Mouse (Mus musculus): Measurements from ENCODE around the gene Hes7. TPM values are rescaled to one million over a fixed set of nuclear protein-coding genes. Genes with fewer than 3 reads are reported as not detected.
A peak's percentile ranks its signal among the peaks of the same experiment; 100 is the strongest.

The Hes7 gene
- polyA plus RNA-seq, 1 experiment from 2014 or later = 0.26 TPM

- Histone ChIP-seq H3K9me3 (ENCODE audit: control insufficient read depth, low read length) (no peaks in the 10 kb centered on the region), H3K27ac (replicated peaks; ENCODE audit: low read depth, low read length) (no peak overlapping the region), H3K27me3 (ENCODE audit: control insufficient read depth, insufficient read depth, low read length) (no peaks in the 10 kb centered on the region), H3K4me2 (ENCODE audit: low read length) (no peak overlapping the region), H3K36me3 (ENCODE audit: control insufficient read depth, insufficient read depth, low read length) (peaks cover 52% of the 10 kb centered on the region), H3K4me3 (replicated peaks; ENCODE audit: low read depth, low read length) (no peak overlapping the region), H3K9ac (replicated peaks; ENCODE audit: low read length) (no peak overlapping the region), H3K4me1 (ENCODE audit: control insufficient read depth, insufficient read depth, low read length) (no peaks in the 10 kb centered on the region)
- no peak for DNase-seq
- 85% methylated on average over 13 of the region's 13 CpGs for WGBS
- ATAC-seq (ENCODE audit: low FRiP score, low TSS enrichment) = no peak; the same call in 1 of the 2 replicates
These were observed 10.9 kb upstream of the Hes7 start for GRCm38 (mm10) chr11:69109032-69109900.

GRCm38 (mm10) chr11:69110319-69111046, 9.7 kb upstream of the Hes7 start:
- peak; percentile 95 for DNase-seq
- peak overlapping the region; percentile 38 for H3K4me3 ChIP-seq (replicated peaks; ENCODE audit: low read depth, low read length)
- no peaks in the 10 kb centered on the region for H3K9me3 ChIP-seq (ENCODE audit: control insufficient read depth, low read length)
- under 1% methylated on average over 30 of the region's 30 CpGs for WGBS
- no peak overlapping the region for H3K27ac ChIP-seq (replicated peaks; ENCODE audit: low read depth, low read length)
- no peaks in the 10 kb centered on the region for H3K4me1 ChIP-seq (ENCODE audit: control insufficient read depth, insufficient read depth, low read length)
- peak overlapping the region; percentile 58 for H3K4me2 ChIP-seq (ENCODE audit: low read length)
- peaks cover 40% of the 10 kb centered on the region for H3K36me3 ChIP-seq (ENCODE audit: control insufficient read depth, insufficient read depth, low read length)
- H3K27me3 ChIP-seq (ENCODE audit: control insufficient read depth, insufficient read depth, low read length) = 0 out of 2 replicates have a peak, but pooled peaks cover 4% of the 10 kb centered on the region
- 0 out of 2 replicates have a peak overlapping the region, but pooled peaks have one; percentile 27 for H3K9ac ChIP-seq (replicated peaks; ENCODE audit: low read length)
- ATAC-seq (ENCODE audit: low FRiP score, low TSS enrichment) = peak; percentile 60; the same call in 1 of the 2 replicates

GRCm38 (mm10) chr11:69111051-69111810, 9.0 kb upstream of the Hes7 start:
- no peak overlapping the region for H3K27ac ChIP-seq (replicated peaks; ENCODE audit: low read depth, low read length)
- peak overlapping the region; percentile 38 for H3K4me3 ChIP-seq (replicated peaks; ENCODE audit: low read depth, low read length)
- no peak overlapping the region for H3K9ac ChIP-seq (replicated peaks; ENCODE audit: low read length)
- peak overlapping the region; percentile 58 for H3K4me2 ChIP-seq (ENCODE audit: low read length)
- no peak for DNase-seq
- ATAC-seq (ENCODE audit: low FRiP score, low TSS enrichment) = no peak
- no peaks in the 10 kb centered on the region for H3K9me3 ChIP-seq (ENCODE audit: control insufficient read depth, low read length)
- WGBS = 4% methylated on average over 21 of the region's 21 CpGs
- H3K27me3 ChIP-seq (ENCODE audit: control insufficient read depth, insufficient read depth, low read length) = 0 out of 2 replicates have a peak, but pooled peaks cover 4% of the 10 kb centered on the region
- H3K4me1 ChIP-seq (ENCODE audit: control insufficient read depth, insufficient read depth, low read length) = no peaks in the 10 kb centered on the region
- peaks cover 32% of the 10 kb centered on the region for H3K36me3 ChIP-seq (ENCODE audit: control insufficient read depth, insufficient read depth, low read length)

- Histone ChIP-seq H3K4me2 (ENCODE audit: low read length) (peak overlapping the region; percentile 58; the same call in 1 of the 2 replicates), H3K4me1 (ENCODE audit: control insufficient read depth, insufficient read depth, low read length) (peaks cover 1% of the 10 kb centered on the region; the same call in 1 of the 2 replicates), H3K27ac (replicated peaks; ENCODE audit: low read depth, low read length) (no peak overlapping the region), H3K27me3 (ENCODE audit: control insufficient read depth, insufficient read depth, low read length) (0 out of 2 replicates have a peak, but pooled peaks cover 4% of the 10 kb centered on the region), H3K36me3 (ENCODE audit: control insufficient read depth, insufficient read depth, low read length) (peaks cover 26% of the 10 kb centered on the region), H3K9me3 (ENCODE audit: control insufficient read depth, low read length) (no peaks in the 10 kb centered on the region), H3K9ac (replicated peaks; ENCODE audit: low read length) (no peak overlapping the region), H3K4me3 (replicated peaks; ENCODE audit: low read depth, low read length) (no peak overlapping the region)
- DNase-seq (no peak), ATAC-seq (ENCODE audit: low FRiP score, low TSS enrichment) (no peak)
- WGBS = 72% methylated on average over 4 of the region's 4 CpGs
These were observed 8.3 kb upstream of the Hes7 start for GRCm38 (mm10) chr11:69111865-69112264.

GRCm38 (mm10) chr11:69114018-69114417, 6.2 kb upstream of the Hes7 start:
- Histone ChIP-seq H3K4me1 (ENCODE audit: control insufficient read depth, insufficient read depth, low read length) (peaks cover 10% of the 10 kb centered on the region), H3K9me3 (ENCODE audit: control insufficient read depth, low read length) (no peaks in the 10 kb centered on the region), H3K4me3 (replicated peaks; ENCODE audit: low read depth, low read length) (no peak overlapping the region), H3K36me3 (ENCODE audit: control insufficient read depth, insufficient read depth, low read length) (peaks cover 6% of the 10 kb centered on the region; the same call in 1 of the 2 replicates), H3K9ac (replicated peaks; ENCODE audit: low read length) (no peak overlapping the region), H3K27ac (replicated peaks; ENCODE audit: low read depth, low read length) (no peak overlapping the region), H3K4me2 (ENCODE audit: low read length) (no peak overlapping the region), H3K27me3 (ENCODE audit: control insufficient read depth, insufficient read depth, low read length) (0 out of 2 replicates have a peak, but pooled peaks cover 4% of the 10 kb centered on the region)
- DNase-seq (no peak), ATAC-seq (ENCODE audit: low FRiP score, low TSS enrichment) (no peak)
- WGBS = 73% methylated on average over 3 of the region's 3 CpGs

GRCm38 (mm10) chr11:69114621-69115020, 5.6 kb upstream of the Hes7 start:
- 78% methylated on average over 3 of the region's 3 CpGs for WGBS
- Histone ChIP-seq H3K9me3 (ENCODE audit: control insufficient read depth, low read length) (no peaks in the 10 kb centered on the region), H3K4me1 (ENCODE audit: control insufficient read depth, insufficient read depth, low read length) (peaks cover 16% of the 10 kb centered on the region), H3K4me3 (replicated peaks; ENCODE audit: low read depth, low read length) (no peak overlapping the region), H3K27me3 (ENCODE audit: control insufficient read depth, insufficient read depth, low read length) (0 out of 2 replicates have a peak, but pooled peaks cover 4% of the 10 kb centered on the region), H3K4me2 (ENCODE audit: low read length) (no peak overlapping the region), H3K9ac (replicated peaks; ENCODE audit: low read length) (no peak overlapping the region), H3K36me3 (ENCODE audit: control insufficient read depth, insufficient read depth, low read length) (peaks cover under 1% of the 10 kb centered on the region; the same call in 1 of the 2 replicates), H3K27ac (replicated peaks; ENCODE audit: low read depth, low read length) (no peak overlapping the region)
- DNase-seq (no peak), ATAC-seq (ENCODE audit: low FRiP score, low TSS enrichment) (no peak)

- Histone ChIP-seq H3K4me3 (replicated peaks; ENCODE audit: low read depth, low read length) (peak overlapping the region; percentile 67; the same call in 1 of the 2 replicates), H3K9me3 (ENCODE audit: control insufficient read depth, low read length) (no peaks in the 10 kb centered on the region), H3K36me3 (ENCODE audit: control insufficient read depth, insufficient read depth, low read length) (no peaks in the 10 kb centered on the region), H3K4me1 (ENCODE audit: control insufficient read depth, insufficient read depth, low read length) (peaks cover 26% of the 10 kb centered on the region), H3K27me3 (ENCODE audit: control insufficient read depth, insufficient read depth, low read length) (peaks cover 8% of the 10 kb centered on the region; the same call in 1 of the 2 replicates), H3K9ac (replicated peaks; ENCODE audit: low read length) (no peak overlapping the region), H3K4me2 (ENCODE audit: low read length) (peak overlapping the region; percentile 82), H3K27ac (replicated peaks; ENCODE audit: low read depth, low read length) (no peak overlapping the region)
- DNase-seq (no peak), ATAC-seq (ENCODE audit: low FRiP score, low TSS enrichment) (no peak)
- 61% methylated on average over 5 of the region's 5 CpGs for WGBS
These were observed 3.4 kb upstream of the Hes7 start for GRCm38 (mm10) chr11:69116843-69117242.
